Mouse (Mus musculus) CH12.LX (cell line): ENCODE data around the gene Tcf7. TPM values are rescaled to one million over a fixed set of nuclear protein-coding genes. Genes with fewer than 3 reads are reported as not detected.

Source experiments
- DNase-seq: peaks from one replicate; pipeline ENCODE4 v3.0.0-alpha.2; 2013; ENCODE audit errors: extremely low read depth
- H3K27ac ChIP-seq: 2 replicates; pipeline ENCODE4 v1.5.1; 2012; ENCODE audit warnings: low read depth, mild to moderate bottlenecking, control low read depth, moderate library complexity; ENCODE audit not compliant: insufficient read depth
- H3K27me3 ChIP-seq: replicated peaks from 2 replicates; pipeline ENCODE3; 2012; ENCODE audit warnings: inconsistent platforms
- H3K36me3 ChIP-seq, 2 experiments: replicated peaks in 1 of 2; 2 replicates each; pipeline versions ENCODE3 to v1.6.1; 2012; ENCODE audit warnings: inconsistent platforms in 1 of 2, low read length in 1 of 2, mild to moderate bottlenecking in 1 of 2, mixed read lengths in 1 of 2, moderate library complexity in 1 of 2; ENCODE audit not compliant: control insufficient read depth in 1 of 2, insufficient read depth in 1 of 2
- H3K4me1 ChIP-seq, 2 experiments: 2 replicates each; pipeline ENCODE4 v1.6.1; 2012; ENCODE audit warnings: inconsistent platforms in 1 of 2, moderate library complexity in 1 of 2; ENCODE audit not compliant: insufficient read depth in 2 of 2, control insufficient read depth in 1 of 2
- H3K4me2 ChIP-seq: 2 replicates; pipeline ENCODE4 v1.6.1; 2012; ENCODE audit warnings: low read depth, mild to moderate bottlenecking, control low read depth; ENCODE audit not compliant: poor library complexity, insufficient read depth, severe bottlenecking
- H3K4me3 ChIP-seq, 3 experiments: fragments of 150-350 bp in 1 of 3; sonication (generic) in 1 of 3; replicated peaks in 1 of 3; 2 replicates each; pipeline versions ENCODE3 to v1.5.1; 2011 to 2012; ENCODE audit warnings: low read depth in 2 of 3, low read length in 2 of 3, mild to moderate bottlenecking in 2 of 3, moderate library complexity in 2 of 3, control low read depth in 1 of 3, improper control_type of control experiment in 1 of 3, inconsistent platforms in 1 of 3, mixed read lengths in 1 of 3; ENCODE audit not compliant: poor library complexity in 1 of 3
- H3K79me2 ChIP-seq: replicated peaks from 2 replicates; pipeline ENCODE4 v1.6.1; 2012; ENCODE audit warnings: mild to moderate bottlenecking, moderate library complexity; ENCODE audit not compliant: control insufficient read depth, poor library complexity, insufficient read depth, severe bottlenecking; ENCODE audit errors: extremely low read depth
- H3K9ac ChIP-seq: 2 replicates; pipeline ENCODE4 v1.6.1; 2012; ENCODE audit warnings: low read depth, mild to moderate bottlenecking, control low read depth, moderate library complexity; ENCODE audit not compliant: insufficient read depth
- H3K9me3 ChIP-seq: replicated peaks from 2 replicates; pipeline ENCODE3; 2012; ENCODE audit warnings: low read length, inconsistent platforms, mixed read lengths
- BHLHE40 ChIP-seq: IDR thresholded peaks from 2 replicates; pipeline ENCODE4 v1.6.1; 2011; ENCODE audit warnings: mild to moderate bottlenecking, low read depth, low read length, improper control_type of control experiment
- CHD2 ChIP-seq: IDR thresholded peaks from 2 replicates; pipeline ENCODE4 v1.6.1; 2011; ENCODE audit warnings: low read length, improper control_type of control experiment
- CTCF ChIP-seq, 2 experiments: IDR thresholded peaks in 1 of 2; conservative IDR thresholded peaks in 1 of 2; 2 replicates each; pipeline ENCODE4 v1.5.1; 2011 to 2012; ENCODE audit warnings: low read depth in 2 of 2, low read length in 2 of 2, improper control_type of control experiment in 1 of 2, inconsistent platforms in 1 of 2, mild to moderate bottlenecking in 1 of 2, moderate library complexity in 1 of 2
- E2F4 ChIP-seq: IDR thresholded peaks from 2 replicates; pipeline ENCODE4 v1.6.1; 2011; ENCODE audit warnings: low read depth, low read length, improper control_type of control experiment; ENCODE audit not compliant: insufficient replicate concordance
- ELF1 ChIP-seq: IDR thresholded peaks from 2 replicates; pipeline ENCODE4 v1.6.1; 2014; ENCODE audit warnings: low read depth, mild to moderate bottlenecking, inconsistent platforms, low read length, improper control_type of control experiment
- EP300 ChIP-seq: IDR thresholded peaks from 2 replicates; pipeline ENCODE4 v1.6.1; 2011; ENCODE audit warnings: low read length, improper control_type of control experiment
- ETS1 ChIP-seq: conservative IDR thresholded peaks from 2 replicates; pipeline ENCODE4 v1.6.1; 2012; ENCODE audit warnings: low read depth, mild to moderate bottlenecking, inconsistent platforms, low read length, improper control_type of control experiment, moderate library complexity
- GABPA ChIP-seq: IDR thresholded peaks from 2 replicates; pipeline ENCODE4 v1.6.1; 2012; ENCODE audit warnings: low read depth, low read length, improper control_type of control experiment, inconsistent platforms; ENCODE audit not compliant: insufficient replicate concordance
- HCFC1 ChIP-seq: IDR thresholded peaks from 2 replicates; pipeline ENCODE4 v1.6.1; 2012; ENCODE audit warnings: low read depth, mild to moderate bottlenecking, inconsistent platforms, low read length, improper control_type of control experiment
- IRF4 ChIP-seq: IDR thresholded peaks from 2 replicates; pipeline ENCODE4 v1.6.1; 2014; ENCODE audit warnings: low read depth, mild to moderate bottlenecking, inconsistent platforms, low read length, improper control_type of control experiment
- JUN ChIP-seq: IDR thresholded peaks from 2 replicates; pipeline ENCODE4 v1.6.1; 2011; ENCODE audit warnings: low read depth, mild to moderate bottlenecking, low read length, improper control_type of control experiment, moderate library complexity; ENCODE audit not compliant: insufficient read depth
- JUND ChIP-seq: conservative IDR thresholded peaks from 2 replicates; pipeline ENCODE4 v1.6.1; 2011; ENCODE audit warnings: low read depth, low read length, improper control_type of control experiment
- MAFK ChIP-seq: IDR thresholded peaks from 2 replicates; pipeline ENCODE4 v1.6.1; 2011; ENCODE audit warnings: low read length, improper control_type of control experiment; ENCODE audit not compliant: insufficient replicate concordance
- MEF2A ChIP-seq: IDR thresholded peaks from 2 replicates; pipeline ENCODE4 v1.6.1; 2014; ENCODE audit warnings: low read depth, mild to moderate bottlenecking, inconsistent platforms, low read length, improper control_type of control experiment, borderline replicate concordance
- MXI1 ChIP-seq: IDR thresholded peaks from 2 replicates; pipeline ENCODE4 v1.6.1; 2011; ENCODE audit warnings: mild to moderate bottlenecking, low read depth, low read length, improper control_type of control experiment
- POLR2AphosphoS2 ChIP-seq: IDR thresholded peaks from 2 replicates; pipeline ENCODE4 v1.6.1; 2011; ENCODE audit warnings: low read depth, low read length, improper control_type of control experiment
- RAD21 ChIP-seq: IDR thresholded peaks from 2 replicates; pipeline ENCODE4 v1.6.1; 2011; ENCODE audit warnings: low read depth, mild to moderate bottlenecking, low read length, improper control_type of control experiment, moderate library complexity
- RCOR1 ChIP-seq: conservative IDR thresholded peaks from 2 replicates; pipeline ENCODE4 v1.6.1; 2012; ENCODE audit warnings: low read depth, mild to moderate bottlenecking, inconsistent platforms, low read length, improper control_type of control experiment
- SMC3 ChIP-seq: IDR thresholded peaks from 2 replicates; pipeline ENCODE4 v1.6.1; 2011; ENCODE audit warnings: low read depth, low read length, improper control_type of control experiment
- TBP ChIP-seq: conservative IDR thresholded peaks from 2 replicates; pipeline ENCODE4 v1.6.1; 2011; ENCODE audit warnings: low read depth, low read length, improper control_type of control experiment
- TCF12 ChIP-seq: IDR thresholded peaks from 2 replicates; pipeline ENCODE4 v1.6.1; 2014; ENCODE audit warnings: low read depth, mild to moderate bottlenecking, inconsistent platforms, low read length, improper control_type of control experiment
- UBTF ChIP-seq: IDR thresholded peaks from 2 replicates; pipeline ENCODE4 v1.6.1; 2012; ENCODE audit warnings: low read depth, mild to moderate bottlenecking, inconsistent platforms, low read length, improper control_type of control experiment, moderate library complexity
- ZC3H11A ChIP-seq: IDR thresholded peaks from 2 replicates; pipeline ENCODE4 v1.6.1; 2012; ENCODE audit warnings: low read depth, mild to moderate bottlenecking, inconsistent platforms, low read length, improper control_type of control experiment
- ZKSCAN1 ChIP-seq: IDR thresholded peaks from 2 replicates; pipeline ENCODE4 v1.6.1; 2012; ENCODE audit warnings: low read depth, inconsistent platforms, low read length, improper control_type of control experiment, borderline replicate concordance
- ZMIZ1 ChIP-seq: IDR thresholded peaks from 2 replicates; pipeline ENCODE4 v1.6.1; 2012; ENCODE audit warnings: low read depth, mild to moderate bottlenecking, inconsistent platforms, low read length, improper control_type of control experiment
- dilution Hi-C: fragments of 300-500 bp; cut with MboI; formaldehyde crosslinking; loops from 2 replicates; pipeline ENCODE4 v1.14.3; 2020; ENCODE audit warnings: low sequenced_read_pairs; ENCODE audit not compliant: extremely low pct_unique_long_range_greater_than_20kb, extremely low pct_ligation_motif_present
- in situ Hi-C: fragments of 300-500 bp; cut with MboI; formaldehyde crosslinking; loops from 3 replicates; pipeline ENCODE4 v1.14.3; 2019; ENCODE audit warnings: low sequenced_read_pairs, low pct_ligation_motif_present, low pct_unique_long_range_greater_than_20kb, mixed read lengths
- polyA plus RNA-seq: library from polyadenylated mRNA; unstranded; fragments of >175 nt; gene quantifications from 2 replicates; pipeline ENCODE4 v1.2.1, GENCODE M21; 2012; ENCODE audit warnings: low read depth; ENCODE audit not compliant: insufficient read length
- total RNA-seq, 2 experiments: library from RNA; depleted of rRNA; stranded (reverse); fragments of 300-350 nt in 1 of 2; fragments of >200 nt in 1 of 2; gene quantifications; 2 replicates each; pipeline ENCODE4 v1.2.3; 2012 to 2014

The Tcf7 gene
- total and polyA plus RNA-seq, 3 experiments = 0.55 to 5.5 (median 0.85) TPM

DNA sequence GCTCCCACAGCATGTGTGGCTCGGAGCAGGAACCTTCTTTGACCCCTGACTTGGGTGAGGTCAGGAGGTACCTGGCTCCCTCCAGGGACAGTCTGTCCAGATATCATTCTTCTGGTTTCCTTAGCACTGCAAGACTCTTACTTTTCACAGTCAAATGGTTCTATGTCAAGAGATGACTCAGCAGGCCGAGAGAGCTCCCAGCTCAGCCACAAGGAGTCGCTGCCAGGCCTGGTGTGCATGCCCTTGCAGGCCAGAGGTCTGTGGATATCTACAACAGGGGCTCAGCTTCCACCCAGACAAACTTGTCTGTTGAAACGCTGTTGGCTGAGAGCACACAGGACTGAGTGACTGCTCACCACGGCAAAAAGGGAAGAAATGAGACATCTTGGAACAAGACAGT, 20.9 kb downstream of the Tcf7 start:
- Histone ChIP-seq H3K27ac (no peak overlapping the region), H3K27me3 (peaks cover 2% of the 10 kb centered on the region), H3K9ac (no peak overlapping the region), H3K9me3 (no peaks in the 10 kb centered on the region), H3K4me1 (peaks cover 28 to 69% of the 10 kb centered on the region in 2 experiments), H3K4me2 (no peak overlapping the region), H3K36me3 (peaks cover 0 to 23% of the 10 kb centered on the region in 2 experiments), H3K4me3 (no peak overlapping the region), H3K79me2 (no peaks in the 10 kb centered on the region)
- peak; percentile 91 for DNase-seq
- dilution Hi-C loops = no loop called here
- in situ Hi-C loops = loop anchor here (5.0 kb wide), 2 partner anchors 35 to 80 kb away; no protein-coding TSS in a partner anchor
- TF ChIP-seq ETS1 (peak; percentile 88), HCFC1 (no peak), TCF12 (peak; percentile 70; the same call in 1 of the 2 replicates), RCOR1 (no peak), CHD2 (no peak), ELF1 (no peak), IRF4 (peak; percentile 97), MEF2A (peak; percentile 79; the same call in 1 of the 2 replicates), MAFK (peak; percentile 99), GABPA (no peak), JUND (peak; percentile 91), POLR2AphosphoS2 (no peak), ZKSCAN1 (no peak), BHLHE40 (peak; percentile 79), ZC3H11A (peak; percentile 76), TBP (no peak), SMC3 (peak; percentile 100), UBTF (0 out of 2 replicates have a peak, but pooled peaks have one; percentile 14), EP300 (peak; percentile 63; the same call in 1 of the 2 replicates), ZMIZ1 (no peak), CTCF (conservative IDR thresholded peaks at IDR 0.05 in 1 of 2, IDR thresholded peaks at IDR 0.05 in 1 of 2; ENCODE audit: low read depth in 2 of 2, low read length in 2 of 2) (peak; percentile 61 to 99; a peak in 3 of 4 replicates), JUN (peak; percentile 88), MXI1 (no peak), E2F4 (no peak), RAD21 (peak; percentile 94)
